Mouse (Mus musculus) neural tube, embryonic 11.5 days (tissue): ENCODE data around the gene Lin7c. TPM values are rescaled to one million over a fixed set of nuclear protein-coding genes. Genes with fewer than 3 reads are reported as not detected.
A peak's percentile ranks its signal among the peaks of the same experiment; 100 is the strongest.

Experiments
- ATAC-seq: fragments of 200-750 bp; cut with Nextera tagmentation; 2 replicates; pipeline ENCODE4 v1.8.0; 2017; ENCODE audit warnings: moderate number of reproducible peaks, mild to moderate bottlenecking, moderate TSS enrichment, moderate library complexity; ENCODE audit not compliant: insufficient read depth, low FRiP score, low TSS enrichment
- DNase-seq: peaks from one replicate; pipeline ENCODE4 v3.0.0-alpha.2; 2015; ENCODE audit warnings: low spot score
- H3K27ac ChIP-seq: fragments of 300-500 bp; sonication (generic); 2 replicates; pipeline ENCODE4 v1.5.1; 2014; ENCODE audit warnings: low read depth, mild to moderate bottlenecking, low read length
- H3K27me3 ChIP-seq: fragments of 300-500 bp; sonication (generic); 2 replicates; pipeline ENCODE4 v1.6.1; 2014; ENCODE audit warnings: mild to moderate bottlenecking, low read length, mixed read lengths; ENCODE audit not compliant: control insufficient read depth, insufficient read depth
- H3K36me3 ChIP-seq: fragments of 300-500 bp; sonication (generic); 2 replicates; pipeline ENCODE4 v1.6.1; 2014; ENCODE audit warnings: mild to moderate bottlenecking, low read length, moderate library complexity, mixed read lengths; ENCODE audit not compliant: control insufficient read depth, insufficient read depth
- H3K4me1 ChIP-seq: fragments of 300-500 bp; sonication (generic); 2 replicates; pipeline ENCODE4 v1.6.1; 2014; ENCODE audit warnings: low read length, mixed read lengths; ENCODE audit not compliant: control insufficient read depth, insufficient read depth
- H3K4me2 ChIP-seq: fragments of 300-500 bp; sonication (generic); 2 replicates; pipeline ENCODE4 v1.6.1; 2014; ENCODE audit warnings: low read depth, mild to moderate bottlenecking, moderate library complexity
- H3K4me3 ChIP-seq: fragments of 300-500 bp; sonication (generic); 2 replicates; pipeline ENCODE4 v1.5.1; 2014; ENCODE audit warnings: low read depth, low read length
- H3K9ac ChIP-seq: fragments of 300-500 bp; sonication (generic); 2 replicates; pipeline ENCODE4 v1.6.1; 2014; ENCODE audit warnings: mild to moderate bottlenecking, low read length
- H3K9me3 ChIP-seq: fragments of 300-500 bp; sonication (generic); 2 replicates; pipeline ENCODE4 v1.6.1; 2016; ENCODE audit warnings: low read length; ENCODE audit not compliant: control insufficient read depth
- WGBS: fragments of 180-500 bp; shearing (Covaris S2); extraction: QIAGEN DNeasy Blood & Tissue Kit; methylation state at CpG from one replicate; pipeline ENCODE4 v1.1.7; 2014; 5-methylcytosine and 5-hydroxymethylcytosine counted together
- polyA plus RNA-seq: library from polyadenylated mRNA; unstranded; fragments of >200 nt; fragmentation: Nextera tagmentation; extraction: Ambion mirVana; gene quantifications from 2 replicates; pipeline ENCODE4 v1.2.1, GENCODE M21; 2014

Gene Lin7c
- polyA plus RNA-seq, 1 experiment from 2014 or later = 146 TPM

GRCm38 (mm10) chr2:109920471-109920870, 29.8 kb downstream of the Lin7c start:
- Histone ChIP-seq H3K9ac (no peak overlapping the region; the same call in 1 of the 2 replicates), H3K4me2 (peak overlapping the region; percentile 91), H3K27me3 (no peaks in the 10 kb centered on the region), H3K4me3 (peak overlapping the region; percentile 98), H3K4me1 (peaks cover 23% of the 10 kb centered on the region), H3K9me3 (no peaks in the 10 kb centered on the region), H3K36me3 (no peaks in the 10 kb centered on the region), H3K27ac (no peak overlapping the region)
- no peak for ATAC-seq
- WGBS = 72% methylated on average over 7 of the region's 7 CpGs
- no peak for DNase-seq

- Histone ChIP-seq H3K4me2 (peak overlapping the region; percentile 91), H3K27me3 (no peaks in the 10 kb centered on the region), H3K36me3 (peaks cover 3% of the 10 kb centered on the region; the same call in 1 of the 2 replicates), H3K4me3 (peak overlapping the region; percentile 98; the same call in 1 of the 2 replicates), H3K9ac (no peak overlapping the region), H3K27ac (no peak overlapping the region), H3K4me1 (peaks cover 23% of the 10 kb centered on the region), H3K9me3 (no peaks in the 10 kb centered on the region)
- no peak for ATAC-seq
- WGBS = 69% methylated on average over 8 of the region's 8 CpGs
- DNase-seq = no peak
Observed at GRCm38 (mm10) chr2:109921298-109922035, 30.8 kb downstream of the Lin7c start.

- Histone ChIP-seq H3K9ac (no peak overlapping the region), H3K9me3 (no peaks in the 10 kb centered on the region), H3K4me3 (no peak overlapping the region), H3K4me2 (no peak overlapping the region), H3K27me3 (no peaks in the 10 kb centered on the region), H3K4me1 (peaks cover 20% of the 10 kb centered on the region), H3K36me3 (peaks cover 3% of the 10 kb centered on the region; the same call in 1 of the 2 replicates), H3K27ac (no peak overlapping the region)
- WGBS = 84% methylated on average over 3 of the region's 3 CpGs
- no peak for DNase-seq
- no peak for ATAC-seq
Observed at GRCm38 (mm10) chr2:109922306-109922705, 31.7 kb downstream of the Lin7c start.

DNA sequence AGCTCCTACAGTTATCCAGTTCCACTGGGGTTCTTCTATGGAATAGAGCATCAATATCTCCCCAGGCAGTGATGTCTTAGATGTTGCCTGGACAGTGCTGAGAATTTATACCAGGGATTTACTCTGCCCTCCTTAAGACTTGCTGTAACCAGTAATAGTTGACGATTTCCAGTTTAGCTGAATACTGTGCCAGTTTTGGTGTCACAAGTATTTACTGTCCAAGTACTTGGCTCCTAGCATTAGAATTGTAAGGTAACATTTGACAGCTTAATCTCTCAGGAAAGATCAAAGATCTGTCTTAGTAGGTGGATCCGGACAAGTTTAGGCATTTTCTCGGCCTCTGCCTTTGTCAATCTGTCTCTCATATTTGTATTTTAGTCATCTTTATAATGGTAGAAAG, 32.4 kb downstream of the Lin7c start:
- H3K27ac ChIP-seq = no peak overlapping the region
- no peak for ATAC-seq
- H3K4me1 ChIP-seq = peaks cover 20% of the 10 kb centered on the region
- H3K4me3 ChIP-seq = no peak overlapping the region
- H3K36me3 ChIP-seq = peaks cover 3% of the 10 kb centered on the region; the same call in 1 of the 2 replicates
- no peak overlapping the region for H3K9ac ChIP-seq
- H3K27me3 ChIP-seq = no peaks in the 10 kb centered on the region
- H3K4me2 ChIP-seq = no peak overlapping the region
- 84% methylated on average over 3 of the region's 3 CpGs for WGBS
- no peaks in the 10 kb centered on the region for H3K9me3 ChIP-seq
- no peak for DNase-seq

- no peak for ATAC-seq
- no peaks in the 10 kb centered on the region for H3K9me3 ChIP-seq
- no peak overlapping the region for H3K9ac ChIP-seq
- no peak overlapping the region for H3K4me3 ChIP-seq
- peaks cover 3% of the 10 kb centered on the region; the same call in 1 of the 2 replicates for H3K36me3 ChIP-seq
- H3K4me1 ChIP-seq = peaks cover 20% of the 10 kb centered on the region
- no peaks in the 10 kb centered on the region for H3K27me3 ChIP-seq
- H3K27ac ChIP-seq = no peak overlapping the region
- WGBS = 76% methylated on average over 3 of the region's 3 CpGs
- H3K4me2 ChIP-seq = no peak overlapping the region
- DNase-seq = no peak
Observed at GRCm38 (mm10) chr2:109923945-109924344, 33.3 kb downstream of the Lin7c start.

GRCm38 (mm10) chr2:109926984-109927383, 36.3 kb downstream of the Lin7c start:
- ATAC-seq = no peak

GRCm38 (mm10) chr2:109927446-109927845, 36.8 kb downstream of the Lin7c start:
- 63% methylated on average over 7 of the region's 7 CpGs for WGBS
- no peak overlapping the region for H3K4me3 ChIP-seq
- peaks cover 17% of the 10 kb centered on the region for H3K4me1 ChIP-seq

More at GRCm38 (mm10) chr2:109926984-109927383, 36.3 kb downstream of the Lin7c start:
- no peaks in the 10 kb centered on the region for H3K27me3 ChIP-seq
- 93% methylated on average over 4 of the region's 4 CpGs for WGBS
- no peak for DNase-seq
- no peak overlapping the region for H3K4me3 ChIP-seq
- H3K9ac ChIP-seq = no peak overlapping the region
- no peaks in the 10 kb centered on the region for H3K9me3 ChIP-seq
- no peak overlapping the region for H3K4me2 ChIP-seq
- peaks cover 12% of the 10 kb centered on the region for H3K4me1 ChIP-seq
- H3K27ac ChIP-seq = no peak overlapping the region
- peaks cover 3% of the 10 kb centered on the region; the same call in 1 of the 2 replicates for H3K36me3 ChIP-seq

DNA sequence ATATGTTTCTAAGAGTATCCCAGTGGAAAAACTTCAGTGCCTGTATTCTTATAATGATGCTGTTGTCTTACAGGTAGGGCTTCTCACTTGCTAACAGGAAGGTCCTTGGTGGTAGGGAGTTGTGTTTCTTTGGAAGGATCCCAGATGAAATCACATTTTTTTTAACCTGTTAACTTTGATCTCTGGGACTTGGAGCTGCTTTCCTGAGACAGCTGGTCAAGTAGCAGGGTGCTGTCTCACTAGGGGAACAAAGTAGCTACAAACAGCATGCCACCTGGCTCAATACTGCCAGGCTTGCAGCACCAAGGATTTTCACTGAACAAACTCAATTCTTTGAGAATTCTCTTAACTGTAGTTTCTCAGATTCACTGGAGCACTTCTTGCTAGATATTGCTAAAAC, 37.2 kb downstream of the Lin7c start:
- H3K4me2 ChIP-seq = no peak overlapping the region
- H3K9me3 ChIP-seq = no peaks in the 10 kb centered on the region
- no peak overlapping the region for H3K4me3 ChIP-seq
- ATAC-seq (no peak), DNase-seq (no peak)
- no peak overlapping the region for H3K27ac ChIP-seq
- peaks cover 21% of the 10 kb centered on the region for H3K4me1 ChIP-seq
- H3K9ac ChIP-seq = no peak overlapping the region
- peaks cover 3% of the 10 kb centered on the region; the same call in 1 of the 2 replicates for H3K36me3 ChIP-seq
- H3K27me3 ChIP-seq = no peaks in the 10 kb centered on the region

More at GRCm38 (mm10) chr2:109927446-109927845, 36.8 kb downstream of the Lin7c start:
- ATAC-seq = no peak
- Histone ChIP-seq H3K9me3 (no peaks in the 10 kb centered on the region), H3K4me2 (no peak overlapping the region), H3K36me3 (peaks cover 3% of the 10 kb centered on the region; the same call in 1 of the 2 replicates), H3K9ac (no peak overlapping the region), H3K27ac (no peak overlapping the region), H3K27me3 (no peaks in the 10 kb centered on the region)
- DNase-seq = no peak

GRCm38 (mm10) chr2:109928791-109929190, 38.1 kb downstream of the Lin7c start:
- 65% methylated on average over 4 of the region's 4 CpGs for WGBS
- Histone ChIP-seq H3K9me3 (no peaks in the 10 kb centered on the region), H3K27me3 (no peaks in the 10 kb centered on the region), H3K4me3 (no peak overlapping the region), H3K4me2 (no peak overlapping the region), H3K36me3 (peaks cover 3% of the 10 kb centered on the region; the same call in 1 of the 2 replicates), H3K9ac (no peak overlapping the region), H3K27ac (no peak overlapping the region), H3K4me1 (peaks cover 27% of the 10 kb centered on the region)
- no peak for ATAC-seq
- DNase-seq = no peak
